Mouse (Mus musculus): ENCODE measurements around the gene Dapp1. TPM values are rescaled to one million over a fixed set of nuclear protein-coding genes. Genes with fewer than 3 reads are reported as not detected.
A peak's percentile ranks its signal among the peaks of the same experiment; 100 is the strongest.

Dapp1 gene
- polyA plus RNA-seq, 1 experiment from 2014 or later, result 2.3 TPM

GRCm38 (mm10) chr3:137980435-137981381 lies 637 bp downstream of the Dapp1 start:
- H3K9me3 ChIP-seq (replicated peaks), result no peaks in the 10 kb centered on the region
- H3K9ac ChIP-seq, result peak overlapping the region; percentile 15; the same call in 1 of the 2 replicates
- WGBS, result 38% methylated on average over 15 of the region's 15 CpGs
- H3K4me1 ChIP-seq, result peaks cover 10% of the 10 kb centered on the region
- no peak overlapping the region for H3K27ac ChIP-seq
- no peaks in the 10 kb centered on the region for H3K36me3 ChIP-seq
- H3K4me2 ChIP-seq (replicated peaks), result peak overlapping the region; percentile 44
- peaks cover 6% of the 10 kb centered on the region; the same call in 1 of the 2 replicates for H3K27me3 ChIP-seq
- ATAC-seq (ENCODE audit: low FRiP score), result no peak
- peak overlapping the region; percentile 18 for H3K4me3 ChIP-seq

DNA sequence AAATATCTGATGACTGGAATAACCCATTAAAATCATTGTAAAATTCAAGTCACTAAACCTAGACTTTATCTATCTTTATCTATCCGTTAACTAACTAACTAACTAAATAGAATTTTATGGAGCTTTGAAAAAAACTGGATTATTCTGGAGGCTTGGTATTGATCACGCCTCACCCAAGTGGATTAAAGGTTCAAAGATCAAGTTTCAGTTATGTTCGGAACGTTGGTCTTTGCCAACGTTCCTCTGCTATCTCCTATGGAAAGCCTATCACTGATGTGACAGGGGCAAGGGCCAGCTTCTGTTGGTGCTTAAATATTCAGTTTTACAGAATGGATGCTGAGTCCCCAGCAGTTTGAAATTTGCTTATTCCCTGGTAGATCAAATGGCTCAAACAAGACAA lies 3.1 kb downstream of the Dapp1 start:
- no peak overlapping the region for H3K27ac ChIP-seq
- H3K36me3 ChIP-seq, result no peaks in the 10 kb centered on the region
- peaks cover 6% of the 10 kb centered on the region; the same call in 1 of the 2 replicates for H3K27me3 ChIP-seq
- H3K4me3 ChIP-seq, result no peak overlapping the region
- no peak for ATAC-seq (ENCODE audit: low FRiP score)
- peaks cover 10% of the 10 kb centered on the region for H3K4me1 ChIP-seq
- H3K9ac ChIP-seq, result no peak overlapping the region
- WGBS, result 78% methylated on average over 5 of the region's 5 CpGs
- no peak overlapping the region for H3K4me2 ChIP-seq (replicated peaks)
- H3K9me3 ChIP-seq (replicated peaks), result no peaks in the 10 kb centered on the region

DNA sequence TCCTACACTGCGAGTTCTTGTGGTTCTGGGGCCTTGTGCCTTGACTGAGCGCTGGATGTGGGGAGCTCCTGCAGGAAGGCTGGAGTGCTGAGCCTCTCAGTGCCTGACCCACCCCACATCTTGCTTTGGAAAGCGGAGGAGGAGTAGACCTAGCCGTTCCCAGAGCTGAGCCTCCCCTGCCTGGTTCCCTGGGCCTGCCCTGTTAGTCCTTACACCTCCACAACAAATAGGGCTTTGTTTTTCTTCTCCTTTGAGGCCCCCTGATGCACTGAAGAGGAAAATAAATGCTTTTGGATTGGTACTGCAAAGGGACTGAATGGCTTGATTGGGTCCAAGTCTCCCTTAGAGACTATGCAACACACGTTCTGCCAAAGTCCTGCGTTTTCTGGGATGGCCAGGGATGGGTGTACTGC lies 3.7 kb downstream of the Dapp1 start:
- Histone ChIP-seq H3K9ac (no peak overlapping the region), H3K9me3 (replicated peaks) (no peaks in the 10 kb centered on the region), H3K4me1 (peaks cover 10% of the 10 kb centered on the region), H3K27me3 (peaks cover 6% of the 10 kb centered on the region; the same call in 1 of the 2 replicates), H3K4me2 (replicated peaks) (no peak overlapping the region), H3K27ac (no peak overlapping the region; the same call in 1 of the 2 replicates), H3K36me3 (no peaks in the 10 kb centered on the region), H3K4me3 (no peak overlapping the region)
- 19% methylated on average over 6 of the region's 6 CpGs for WGBS
- peak; percentile 71 for ATAC-seq (ENCODE audit: low FRiP score)

GRCm38 (mm10) chr3:137976943-137977628 lies 4.3 kb downstream of the Dapp1 start:
- Histone ChIP-seq H3K27me3 (peaks cover 6% of the 10 kb centered on the region; the same call in 1 of the 2 replicates), H3K9me3 (replicated peaks) (no peaks in the 10 kb centered on the region), H3K4me3 (no peak overlapping the region), H3K4me2 (replicated peaks) (no peak overlapping the region), H3K9ac (no peak overlapping the region), H3K36me3 (no peaks in the 10 kb centered on the region), H3K27ac (no peak overlapping the region; the same call in 1 of the 2 replicates), H3K4me1 (peaks cover 10% of the 10 kb centered on the region)
- 25% methylated on average over 9 of the region's 9 CpGs for WGBS
- peak; percentile 86 for ATAC-seq (ENCODE audit: low FRiP score)

GRCm38 (mm10) chr3:137975856-137976423 lies 5.4 kb downstream of the Dapp1 start:
- no peak overlapping the region for H3K4me2 ChIP-seq (replicated peaks)
- WGBS, result 94% methylated on average over 17 of the region's 17 CpGs
- no peaks in the 10 kb centered on the region for H3K9me3 ChIP-seq (replicated peaks)
- no peaks in the 10 kb centered on the region for H3K36me3 ChIP-seq
- H3K27ac ChIP-seq, result no peak overlapping the region
- peaks cover 10% of the 10 kb centered on the region for H3K4me1 ChIP-seq
- no peak overlapping the region for H3K4me3 ChIP-seq
- H3K27me3 ChIP-seq, result no peaks in the 10 kb centered on the region
- H3K9ac ChIP-seq, result no peak overlapping the region
- ATAC-seq (ENCODE audit: low FRiP score), result no peak

GRCm38 (mm10) chr3:137975435-137975834 lies 5.9 kb downstream of the Dapp1 start:
- H3K4me3 ChIP-seq, result no peak overlapping the region
- H3K4me1 ChIP-seq, result peaks cover 10% of the 10 kb centered on the region
- no peak overlapping the region for H3K27ac ChIP-seq
- ATAC-seq (ENCODE audit: low FRiP score), result no peak
- no peaks in the 10 kb centered on the region for H3K9me3 ChIP-seq (replicated peaks)
- no peaks in the 10 kb centered on the region for H3K27me3 ChIP-seq
- no peak overlapping the region for H3K4me2 ChIP-seq (replicated peaks)
- 79% methylated on average over 7 of the region's 7 CpGs for WGBS
- no peaks in the 10 kb centered on the region for H3K36me3 ChIP-seq
- no peak overlapping the region for H3K9ac ChIP-seq

DNA sequence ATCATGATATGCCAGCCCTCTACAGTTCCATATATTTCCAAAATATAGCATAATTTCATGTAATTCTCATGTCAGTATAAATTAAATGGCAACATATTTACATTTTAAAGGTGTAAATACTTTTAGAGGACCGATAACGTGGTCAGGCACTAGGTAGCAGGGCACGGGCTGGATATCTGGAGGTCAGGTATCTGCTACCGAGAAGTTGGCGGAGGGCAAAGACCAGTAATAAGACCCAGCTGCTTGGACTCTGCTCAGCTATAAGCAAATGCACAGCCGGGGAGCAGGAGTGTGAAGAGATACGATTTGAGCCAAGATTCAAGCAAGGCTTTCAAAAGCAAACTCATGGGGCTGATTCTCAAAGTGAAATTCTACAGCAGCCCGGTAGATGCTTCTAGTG lies 7.0 kb downstream of the Dapp1 start:
- Histone ChIP-seq H3K9me3 (replicated peaks) (no peaks in the 10 kb centered on the region), H3K4me3 (no peak overlapping the region), H3K4me2 (replicated peaks) (no peak overlapping the region), H3K27ac (no peak overlapping the region), H3K27me3 (no peaks in the 10 kb centered on the region), H3K36me3 (no peaks in the 10 kb centered on the region), H3K9ac (no peak overlapping the region), H3K4me1 (peaks cover 10% of the 10 kb centered on the region)
- 76% methylated on average over 8 of the region's 8 CpGs for WGBS
- no peak for ATAC-seq (ENCODE audit: low FRiP score)

GRCm38 (mm10) chr3:137972989-137973388 lies 8.4 kb downstream of the Dapp1 start:
- Histone ChIP-seq H3K27ac (no peak overlapping the region), H3K36me3 (no peaks in the 10 kb centered on the region), H3K9ac (no peak overlapping the region), H3K4me1 (peaks cover 10% of the 10 kb centered on the region), H3K27me3 (no peaks in the 10 kb centered on the region), H3K4me3 (no peak overlapping the region), H3K9me3 (replicated peaks) (no peaks in the 10 kb centered on the region), H3K4me2 (replicated peaks) (no peak overlapping the region)
- ATAC-seq (ENCODE audit: low FRiP score), result no peak
- 93% methylated on average over 7 of the region's 7 CpGs for WGBS

DNA sequence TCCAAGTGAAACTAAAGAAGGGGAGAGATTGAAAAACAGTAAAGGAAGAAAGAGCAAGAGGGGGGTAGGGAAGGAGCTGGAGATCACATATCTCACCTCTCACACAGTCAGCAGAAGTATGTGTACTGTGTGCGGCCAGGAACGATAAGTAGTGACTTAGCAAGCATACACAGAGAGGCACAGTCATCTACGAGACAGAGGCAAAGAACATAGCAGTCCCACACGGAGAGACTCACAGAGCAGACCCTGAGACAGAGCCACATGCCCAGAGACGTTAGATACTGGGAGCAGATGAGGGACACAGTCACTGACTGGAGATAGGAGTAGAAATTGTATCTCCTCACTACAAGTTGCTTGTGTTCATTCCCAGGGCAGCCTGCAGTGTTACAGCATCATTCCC lies 9.1 kb downstream of the Dapp1 start:
- WGBS, result 86% methylated on average over 5 of the region's 5 CpGs
- H3K9ac ChIP-seq, result no peak overlapping the region
- peaks cover 5% of the 10 kb centered on the region for H3K4me1 ChIP-seq
- H3K4me3 ChIP-seq, result no peak overlapping the region
- no peak for ATAC-seq (ENCODE audit: low FRiP score)
- no peak overlapping the region for H3K4me2 ChIP-seq (replicated peaks)
- H3K36me3 ChIP-seq, result no peaks in the 10 kb centered on the region
- H3K27ac ChIP-seq, result no peak overlapping the region
- no peaks in the 10 kb centered on the region for H3K27me3 ChIP-seq
- H3K9me3 ChIP-seq (replicated peaks), result no peaks in the 10 kb centered on the region

- Histone ChIP-seq H3K4me2 (replicated peaks) (peak overlapping the region; percentile 33), H3K27me3 (no peaks in the 10 kb centered on the region), H3K9me3 (replicated peaks) (no peaks in the 10 kb centered on the region), H3K36me3 (no peaks in the 10 kb centered on the region), H3K4me3 (peak overlapping the region; percentile 17; the same call in 1 of the 2 replicates), H3K9ac (no peak overlapping the region), H3K27ac (no peak overlapping the region), H3K4me1 (no peaks in the 10 kb centered on the region)
- 45% methylated on average over 12 of the region's 12 CpGs for WGBS
- no peak for ATAC-seq (ENCODE audit: low FRiP score)
Measured at GRCm38 (mm10) chr3:137969951-137970350, 11.4 kb downstream of the Dapp1 start.

DNA sequence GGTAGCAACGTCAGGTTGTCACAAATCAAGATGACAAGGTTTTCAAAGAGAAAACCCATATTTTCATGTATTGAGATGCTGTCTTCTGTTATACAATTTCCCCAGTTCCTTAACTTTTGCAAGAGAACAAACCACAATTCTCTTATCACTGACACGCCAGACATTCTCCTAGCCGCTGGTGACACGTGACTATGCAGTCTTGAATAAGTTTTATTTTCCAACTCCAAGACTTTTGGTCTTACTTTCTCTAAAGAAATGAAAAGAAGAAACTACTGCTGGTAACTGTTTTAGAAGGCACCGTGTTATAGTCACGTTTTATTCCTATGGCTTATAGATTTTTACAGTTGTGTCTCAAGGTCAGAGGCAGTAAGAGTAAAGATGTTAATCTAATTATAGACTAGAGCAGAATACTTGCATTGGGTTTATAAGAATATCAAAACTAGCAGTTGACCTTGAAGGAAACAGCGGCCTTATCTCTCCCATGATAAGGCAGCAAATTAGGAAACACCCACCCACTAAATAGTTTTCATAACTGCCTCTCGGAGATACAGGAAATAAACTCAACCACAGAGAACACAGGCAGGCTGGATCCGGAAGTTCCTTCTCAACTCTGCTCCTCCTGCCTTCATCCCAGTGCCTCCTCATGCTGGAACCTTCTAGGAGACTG lies 12.4 kb downstream of the Dapp1 start:
- H3K4me2 ChIP-seq (replicated peaks), result no peak overlapping the region
- no peak for ATAC-seq (ENCODE audit: low FRiP score)
- 91% methylated on average over 9 of the region's 9 CpGs for WGBS
- H3K36me3 ChIP-seq, result no peaks in the 10 kb centered on the region
- H3K9ac ChIP-seq, result no peak overlapping the region
- H3K27me3 ChIP-seq, result no peaks in the 10 kb centered on the region
- H3K27ac ChIP-seq, result no peak overlapping the region
- H3K4me1 ChIP-seq, result no peaks in the 10 kb centered on the region
- no peaks in the 10 kb centered on the region for H3K9me3 ChIP-seq (replicated peaks)
- no peak overlapping the region for H3K4me3 ChIP-seq
